Mouse (Mus musculus): ENCODE measurements around the gene Gna15.

- no peak for TF ChIP-seq CTCF (IDR thresholded peaks at IDR 0.05; ENCODE audit: low read depth, low read length)
- TF ChIP-seq POLR2A (IDR thresholded peaks at IDR 0.05; ENCODE audit: insufficient read depth, low read length) = no peak
These were observed 23.0 kb upstream of the Gna15 start for GRCm38 (mm10) chr10:81546788-81547571.

All from ES-Bruce4 (cell line).